Mouse (Mus musculus) CH12.LX (cell line): ENCODE results near the gene Creb3l1. TPM values are rescaled to one million over a fixed set of nuclear protein-coding genes. Genes with fewer than 3 reads are reported as not detected.

Experiments
- DNase-seq: peaks from one replicate; pipeline ENCODE4 v3.0.0-alpha.2; 2013; ENCODE audit errors: extremely low read depth
- H3K27ac ChIP-seq: 2 replicates; pipeline ENCODE4 v1.5.1; 2012; ENCODE audit warnings: low read depth, mild to moderate bottlenecking, control low read depth, moderate library complexity; ENCODE audit not compliant: insufficient read depth
- H3K27me3 ChIP-seq: replicated peaks from 2 replicates; pipeline ENCODE3; 2012; ENCODE audit warnings: inconsistent platforms
- H3K36me3 ChIP-seq, 2 experiments: replicated peaks in 1 of 2; 2 replicates each; pipeline versions ENCODE3 to v1.6.1; 2012; ENCODE audit warnings: inconsistent platforms in 1 of 2, low read length in 1 of 2, mild to moderate bottlenecking in 1 of 2, mixed read lengths in 1 of 2, moderate library complexity in 1 of 2; ENCODE audit not compliant: control insufficient read depth in 1 of 2, insufficient read depth in 1 of 2
- H3K4me1 ChIP-seq, 2 experiments: 2 replicates each; pipeline ENCODE4 v1.6.1; 2012; ENCODE audit warnings: inconsistent platforms in 1 of 2, moderate library complexity in 1 of 2; ENCODE audit not compliant: insufficient read depth in 2 of 2, control insufficient read depth in 1 of 2
- H3K4me2 ChIP-seq: 2 replicates; pipeline ENCODE4 v1.6.1; 2012; ENCODE audit warnings: low read depth, mild to moderate bottlenecking, control low read depth; ENCODE audit not compliant: poor library complexity, insufficient read depth, severe bottlenecking
- H3K4me3 ChIP-seq, 3 experiments: fragments of 150-350 bp in 1 of 3; sonication (generic) in 1 of 3; replicated peaks in 1 of 3; 2 replicates each; pipeline versions ENCODE3 to v1.5.1; 2011 to 2012; ENCODE audit warnings: low read depth in 2 of 3, low read length in 2 of 3, mild to moderate bottlenecking in 2 of 3, moderate library complexity in 2 of 3, control low read depth in 1 of 3, improper control_type of control experiment in 1 of 3, inconsistent platforms in 1 of 3, mixed read lengths in 1 of 3; ENCODE audit not compliant: poor library complexity in 1 of 3
- H3K79me2 ChIP-seq: replicated peaks from 2 replicates; pipeline ENCODE4 v1.6.1; 2012; ENCODE audit warnings: mild to moderate bottlenecking, moderate library complexity; ENCODE audit not compliant: control insufficient read depth, poor library complexity, insufficient read depth, severe bottlenecking; ENCODE audit errors: extremely low read depth
- H3K9ac ChIP-seq: 2 replicates; pipeline ENCODE4 v1.6.1; 2012; ENCODE audit warnings: low read depth, mild to moderate bottlenecking, control low read depth, moderate library complexity; ENCODE audit not compliant: insufficient read depth
- H3K9me3 ChIP-seq: replicated peaks from 2 replicates; pipeline ENCODE3; 2012; ENCODE audit warnings: low read length, inconsistent platforms, mixed read lengths
- CHD2 ChIP-seq: IDR thresholded peaks from 2 replicates; pipeline ENCODE4 v1.6.1; 2011; ENCODE audit warnings: low read length, improper control_type of control experiment
- CTCF ChIP-seq, 2 experiments: IDR thresholded peaks in 1 of 2; conservative IDR thresholded peaks in 1 of 2; 2 replicates each; pipeline ENCODE4 v1.5.1; 2011 to 2012; ENCODE audit warnings: low read depth in 2 of 2, low read length in 2 of 2, improper control_type of control experiment in 1 of 2, inconsistent platforms in 1 of 2, mild to moderate bottlenecking in 1 of 2, moderate library complexity in 1 of 2
- EP300 ChIP-seq: IDR thresholded peaks from 2 replicates; pipeline ENCODE4 v1.6.1; 2011; ENCODE audit warnings: low read length, improper control_type of control experiment
- IRF4 ChIP-seq: IDR thresholded peaks from 2 replicates; pipeline ENCODE4 v1.6.1; 2014; ENCODE audit warnings: low read depth, mild to moderate bottlenecking, inconsistent platforms, low read length, improper control_type of control experiment
- JUND ChIP-seq: conservative IDR thresholded peaks from 2 replicates; pipeline ENCODE4 v1.6.1; 2011; ENCODE audit warnings: low read depth, low read length, improper control_type of control experiment
- MAX ChIP-seq: IDR thresholded peaks from 2 replicates; pipeline ENCODE4 v1.6.1; 2011; ENCODE audit warnings: low read length, improper control_type of control experiment
- MAZ ChIP-seq: IDR thresholded peaks from 2 replicates; pipeline ENCODE4 v1.6.1; 2012; ENCODE audit warnings: low read depth, mild to moderate bottlenecking, inconsistent platforms, low read length, improper control_type of control experiment, moderate library complexity
- MYC ChIP-seq: IDR thresholded peaks from 2 replicates; pipeline ENCODE4 v1.6.1; 2011; ENCODE audit warnings: low read depth, mild to moderate bottlenecking, improper control_type of control experiment, low read length
- POLR2A ChIP-seq: IDR thresholded peaks from 2 replicates; pipeline ENCODE4 v1.6.1; 2011; ENCODE audit warnings: low read depth, mild to moderate bottlenecking, improper control_type of control experiment, low read length
- POLR2AphosphoS2 ChIP-seq: IDR thresholded peaks from 2 replicates; pipeline ENCODE4 v1.6.1; 2011; ENCODE audit warnings: low read depth, low read length, improper control_type of control experiment
- SMC3 ChIP-seq: IDR thresholded peaks from 2 replicates; pipeline ENCODE4 v1.6.1; 2011; ENCODE audit warnings: low read depth, low read length, improper control_type of control experiment
- TCF12 ChIP-seq: IDR thresholded peaks from 2 replicates; pipeline ENCODE4 v1.6.1; 2014; ENCODE audit warnings: low read depth, mild to moderate bottlenecking, inconsistent platforms, low read length, improper control_type of control experiment
- ZKSCAN1 ChIP-seq: IDR thresholded peaks from 2 replicates; pipeline ENCODE4 v1.6.1; 2012; ENCODE audit warnings: low read depth, inconsistent platforms, low read length, improper control_type of control experiment, borderline replicate concordance
- dilution Hi-C: fragments of 300-500 bp; cut with MboI; formaldehyde crosslinking; loops from 2 replicates; pipeline ENCODE4 v1.14.3; 2020; ENCODE audit warnings: low sequenced_read_pairs; ENCODE audit not compliant: extremely low pct_unique_long_range_greater_than_20kb, extremely low pct_ligation_motif_present
- in situ Hi-C: fragments of 300-500 bp; cut with MboI; formaldehyde crosslinking; loops from 3 replicates; pipeline ENCODE4 v1.14.3; 2019; ENCODE audit warnings: low sequenced_read_pairs, low pct_ligation_motif_present, low pct_unique_long_range_greater_than_20kb, mixed read lengths
- polyA plus RNA-seq: library from polyadenylated mRNA; unstranded; fragments of >175 nt; gene quantifications from 2 replicates; pipeline ENCODE4 v1.2.1, GENCODE M21; 2012; ENCODE audit warnings: low read depth; ENCODE audit not compliant: insufficient read length
- total RNA-seq, 2 experiments: library from RNA; depleted of rRNA; stranded (reverse); fragments of 300-350 nt in 1 of 2; fragments of >200 nt in 1 of 2; gene quantifications; 2 replicates each; pipeline ENCODE4 v1.2.3; 2012 to 2014

The Creb3l1 gene
- total and polyA plus RNA-seq, 3 experiments = 0.08 to 2.0 (median 0.59) TPM

GRCm38 (mm10) chr2:92034273-92034672 lies 10.0 kb upstream of the Creb3l1 start:
- DNase-seq = no peak
- no peaks in the 10 kb centered on the region for H3K9me3 ChIP-seq
- H3K36me3 ChIP-seq = no peaks in the 10 kb centered on the region
- no peak for TF ChIP-seq MAX
- TF ChIP-seq CTCF (conservative IDR thresholded peaks at IDR 0.05 in 1 of 2, IDR thresholded peaks at IDR 0.05 in 1 of 2; ENCODE audit: low read depth in 2 of 2, low read length in 2 of 2) = no peak
- no peak for TF ChIP-seq EP300
- TF ChIP-seq POLR2A = no peak
- TF ChIP-seq MAZ = no peak
- no peak for TF ChIP-seq POLR2AphosphoS2
- no peak for TF ChIP-seq JUND
- no peak for TF ChIP-seq SMC3
- TF ChIP-seq ZKSCAN1 = no peak
- dilution Hi-C loops (no loop called here), in situ Hi-C loops (no loop called here)
- H3K9ac ChIP-seq = no peak overlapping the region
- H3K4me3 ChIP-seq = no peak overlapping the region
- H3K4me1 ChIP-seq = peaks cover 5 to 10% of the 10 kb centered on the region in 2 experiments
- H3K79me2 ChIP-seq = no peaks in the 10 kb centered on the region
- H3K27me3 ChIP-seq = peaks cover 4% of the 10 kb centered on the region
- H3K27ac ChIP-seq = no peak overlapping the region
- H3K4me2 ChIP-seq = no peak overlapping the region

GRCm38 (mm10) chr2:92030554-92030953 lies 6.3 kb upstream of the Creb3l1 start:
- no peak for TF ChIP-seq TCF12
- TF ChIP-seq JUND = no peak
- TF ChIP-seq MYC = no peak
- H3K9ac ChIP-seq = no peak overlapping the region
- H3K79me2 ChIP-seq = no peaks in the 10 kb centered on the region
- no peak for DNase-seq
- no peaks in the 10 kb centered on the region for H3K9me3 ChIP-seq
- H3K27me3 ChIP-seq = peaks cover 27% of the 10 kb centered on the region
- dilution Hi-C loops (no loop called here), in situ Hi-C loops (no loop called here)
- H3K27ac ChIP-seq = no peak overlapping the region
- no peaks in the 10 kb centered on the region for H3K36me3 ChIP-seq
- H3K4me3 ChIP-seq = no peak overlapping the region
- H3K4me1 ChIP-seq = peaks cover 0 to 5% of the 10 kb centered on the region in 2 experiments; a peak in 2 of 4 replicates
- H3K4me2 ChIP-seq = no peak overlapping the region

GRCm38 (mm10) chr2:92029387-92030133 lies 5.3 kb upstream of the Creb3l1 start:
- H3K27me3 ChIP-seq = peaks cover 31% of the 10 kb centered on the region
- peaks cover 0 to 5% of the 10 kb centered on the region in 2 experiments; a peak in 2 of 4 replicates for H3K4me1 ChIP-seq
- no peak overlapping the region for H3K4me3 ChIP-seq
- dilution Hi-C loops = no loop called here
- TF ChIP-seq IRF4 (no peak), CHD2 (no peak), SMC3 (no peak)
- TF ChIP-seq, all 38 proteins: peak for 0
- Histone ChIP-seq H3K27ac (no peak overlapping the region), H3K9ac (no peak overlapping the region), H3K79me2 (no peaks in the 10 kb centered on the region), H3K9me3 (no peaks in the 10 kb centered on the region), H3K4me2 (no peak overlapping the region), H3K36me3 (no peaks in the 10 kb centered on the region)
- in situ Hi-C loops = no loop called here
- no peak for DNase-seq
